Mouse (Mus musculus) cerebellum, postnatal 25 days (tissue): ENCODE results near the gene M6pr.
A peak's percentile ranks its signal among the peaks of the same experiment; 100 is the strongest.

Source experiments
- DNase-seq, 2 experiments: peaks; one replicate each; pipeline ENCODE4 v3.0.0; 2021; ENCODE audit warnings: mixed read lengths in 2 of 2

M6pr gene

DNA sequence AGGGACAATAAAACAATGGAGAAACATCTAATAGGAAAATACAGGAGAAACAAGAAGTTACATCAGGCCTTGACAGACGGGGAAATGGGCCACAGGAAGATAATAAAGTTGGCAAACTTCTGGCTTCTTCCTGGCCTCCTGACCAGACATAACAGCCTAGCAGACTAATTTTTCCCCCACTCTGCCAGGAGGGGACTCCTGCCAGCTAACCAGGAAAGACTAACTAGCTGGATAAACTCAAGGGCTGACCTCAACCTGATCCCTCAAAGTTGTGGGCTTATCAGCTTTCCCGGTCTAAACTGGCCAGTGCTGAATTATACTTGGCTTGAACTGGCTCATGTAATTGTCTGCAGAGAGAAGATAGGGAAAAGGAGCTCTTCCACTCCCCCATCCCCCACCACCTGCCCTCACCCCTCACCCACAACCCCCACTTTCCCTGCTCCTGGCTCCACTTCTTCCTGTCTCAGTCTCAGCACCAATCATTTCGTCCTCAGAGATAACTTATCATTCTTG lies 8.8 kb upstream of the M6pr start:
- no peak for DNase-seq

DNA sequence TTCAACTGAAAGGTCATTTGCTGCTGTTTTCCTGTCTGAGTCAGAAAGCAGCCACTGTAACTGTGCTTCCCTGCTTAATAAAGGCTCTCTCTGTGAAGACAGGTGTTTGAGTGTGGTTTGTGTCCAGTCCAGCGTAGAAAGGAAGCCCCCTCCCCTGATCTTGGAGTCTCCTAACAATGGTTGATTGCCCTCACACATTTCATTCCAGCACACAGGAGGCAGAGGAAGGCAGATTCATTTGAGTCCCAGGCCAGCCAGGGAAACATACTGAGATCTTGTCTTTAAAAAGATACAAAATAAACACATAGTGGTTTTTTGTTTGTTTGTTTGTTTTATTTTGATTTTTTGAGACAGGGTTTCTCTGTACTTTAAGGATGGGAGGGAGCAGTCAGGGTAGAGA lies 6.4 kb upstream of the M6pr start:
- no peak for DNase-seq

DNA sequence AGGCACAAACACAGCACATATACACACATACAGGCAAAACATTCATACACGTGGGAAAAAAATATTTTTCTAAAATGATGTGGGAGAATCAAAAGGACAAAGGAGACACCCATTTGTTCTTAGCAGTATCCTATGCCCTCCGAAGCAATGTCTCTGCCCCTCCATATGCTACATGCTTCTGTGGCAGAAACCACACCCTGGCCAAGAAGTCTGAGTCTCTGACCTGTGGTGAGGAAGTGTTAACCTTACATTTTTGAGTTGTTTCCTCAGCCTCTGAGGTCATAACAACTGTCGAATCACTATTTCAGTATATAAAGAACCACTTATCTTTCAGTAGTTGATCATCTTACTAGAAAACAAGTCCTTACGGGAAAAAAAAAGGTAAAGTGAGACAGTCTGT lies 5.9 kb upstream of the M6pr start:
- no peak for DNase-seq

DNA sequence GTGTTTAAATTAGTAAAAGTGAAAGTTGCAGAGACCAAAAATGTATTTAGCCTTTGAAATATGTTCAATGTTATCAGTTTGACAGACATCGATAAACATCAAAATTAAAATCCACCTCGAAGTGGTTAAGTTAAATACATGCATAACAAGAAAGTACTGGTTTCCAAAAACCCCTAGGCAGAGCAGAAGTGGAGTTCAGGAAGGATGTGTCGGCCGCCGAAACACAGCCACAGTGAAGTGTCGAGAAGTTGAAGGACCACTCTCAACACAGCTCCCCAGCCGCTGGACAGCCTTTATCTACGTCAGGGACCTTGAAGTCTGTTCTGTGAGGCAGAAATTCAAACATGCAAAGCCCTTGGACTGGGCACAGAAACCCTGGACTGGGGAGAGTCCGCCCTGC lies 5.0 kb upstream of the M6pr start:
- no peak for DNase-seq

DNA sequence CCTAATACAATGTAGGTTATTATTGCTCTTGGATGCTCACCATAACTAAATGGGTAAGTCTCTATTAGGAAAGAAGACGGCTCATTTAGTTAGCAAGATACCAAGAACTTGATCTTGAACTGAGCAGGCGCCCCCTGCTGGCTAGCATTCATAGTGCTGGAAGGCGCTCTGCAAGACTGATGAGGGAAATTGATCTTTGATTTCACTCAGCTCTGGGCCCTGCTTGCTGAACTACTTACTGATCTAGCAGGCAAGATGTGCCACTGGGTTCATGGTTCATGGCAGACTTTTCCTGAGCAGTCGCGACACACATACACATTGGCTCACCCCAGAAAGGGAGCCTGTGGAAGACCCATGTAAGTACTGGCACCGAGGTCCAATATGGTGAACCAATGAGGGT lies 4.2 kb upstream of the M6pr start:
- DNase-seq, result peak; percentile 80 to 90

DNA sequence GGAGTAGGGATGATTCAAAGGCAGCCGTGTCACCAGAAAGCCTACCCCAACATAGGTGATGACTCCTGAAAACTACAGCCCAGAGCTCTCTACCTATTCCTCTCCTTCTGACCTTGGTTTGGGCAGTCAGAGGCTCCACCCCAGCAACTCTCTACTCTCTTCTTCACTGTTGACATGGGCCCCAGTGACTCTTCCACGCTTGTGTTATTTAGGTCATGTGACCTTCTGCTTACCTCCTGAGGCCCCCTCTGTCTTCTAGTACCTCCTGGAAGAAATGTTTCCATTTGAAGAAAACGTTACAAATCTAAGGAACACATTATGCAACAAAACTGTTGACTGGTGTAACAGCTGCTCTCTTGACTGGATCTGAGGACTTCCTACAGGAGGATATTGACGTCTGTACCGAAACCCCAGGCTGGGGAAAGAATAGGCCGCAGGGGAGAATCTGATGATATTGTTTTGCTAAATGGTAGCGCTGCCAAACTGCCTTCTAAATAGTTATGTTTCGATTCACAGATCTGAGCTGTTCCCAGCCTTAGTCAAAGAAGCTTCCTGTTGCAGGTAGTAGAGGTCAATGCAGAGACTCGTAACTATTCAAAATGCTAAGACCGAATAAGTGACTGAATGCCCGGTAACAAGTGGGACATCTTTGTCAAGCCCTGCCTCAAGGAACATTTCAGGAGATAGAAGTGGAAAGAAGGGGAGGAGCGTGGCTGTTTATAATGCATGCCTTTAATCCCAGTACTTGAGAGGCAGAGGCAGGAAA lies 3.5 kb upstream of the M6pr start:
- no peak for DNase-seq

DNA sequence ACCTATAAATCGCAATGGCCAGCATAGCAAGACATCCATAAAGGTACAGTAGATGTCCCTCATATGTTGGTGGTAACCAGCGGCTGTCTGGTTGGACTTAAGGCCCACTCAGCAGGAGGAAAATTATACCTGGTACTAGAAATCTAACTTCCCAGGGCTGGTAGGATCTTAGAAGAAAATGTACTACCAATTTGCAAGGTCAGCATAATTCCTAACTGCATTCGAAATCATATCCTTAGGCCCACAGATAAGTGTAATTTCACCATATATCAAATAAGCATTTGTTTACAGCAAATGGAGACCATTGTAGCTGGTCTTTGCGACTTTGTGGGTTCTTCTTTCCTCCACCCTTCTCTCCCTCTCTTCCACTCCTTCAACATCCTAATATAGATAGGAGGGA lies 1.8 kb upstream of the M6pr start:
- DNase-seq, result no peak

DNA sequence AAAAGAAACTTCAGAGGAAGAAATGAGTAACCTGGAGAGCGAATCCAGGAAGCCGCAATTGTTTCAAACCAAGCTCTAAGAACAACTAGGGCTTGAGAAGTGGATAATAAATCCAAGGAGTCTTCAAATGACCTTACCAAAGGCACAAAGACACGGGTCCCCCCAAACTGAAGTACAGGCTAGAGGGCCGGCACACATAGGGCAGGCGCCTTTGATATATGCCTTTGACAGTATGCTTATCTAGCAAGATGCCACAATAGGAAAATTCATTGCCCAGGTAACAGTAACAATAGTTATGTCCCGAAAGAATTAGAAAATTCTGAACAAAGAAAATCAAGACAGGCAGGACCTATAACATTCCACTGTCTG lies 400 bp upstream of the M6pr start:
- no peak for DNase-seq

DNA sequence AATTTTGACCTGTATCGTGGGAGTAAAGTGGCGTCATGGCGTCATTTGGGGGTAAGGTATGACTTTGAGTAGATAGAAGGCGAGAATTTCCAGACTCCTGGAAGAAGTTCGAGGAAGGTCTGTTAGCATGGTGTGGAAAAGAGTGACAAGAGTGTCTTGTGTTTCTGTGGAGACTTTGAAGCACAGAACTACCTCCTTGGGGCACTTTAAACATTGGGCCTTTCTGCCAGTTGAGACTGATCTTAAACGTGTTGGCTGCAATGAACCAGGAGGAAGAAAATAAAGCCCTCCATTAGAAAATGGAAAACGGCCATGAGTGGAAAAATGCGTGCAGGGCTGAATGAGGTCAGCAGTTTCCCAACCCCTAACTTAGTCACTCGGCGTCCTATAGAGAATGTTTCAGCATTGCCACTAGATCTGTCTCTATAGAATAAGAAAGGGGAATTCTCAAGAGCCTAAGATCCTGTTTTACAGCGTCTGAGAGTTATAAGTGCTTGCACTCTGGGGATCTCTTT lies 983 bp downstream of the M6pr start:
- DNase-seq, result no peak

DNA sequence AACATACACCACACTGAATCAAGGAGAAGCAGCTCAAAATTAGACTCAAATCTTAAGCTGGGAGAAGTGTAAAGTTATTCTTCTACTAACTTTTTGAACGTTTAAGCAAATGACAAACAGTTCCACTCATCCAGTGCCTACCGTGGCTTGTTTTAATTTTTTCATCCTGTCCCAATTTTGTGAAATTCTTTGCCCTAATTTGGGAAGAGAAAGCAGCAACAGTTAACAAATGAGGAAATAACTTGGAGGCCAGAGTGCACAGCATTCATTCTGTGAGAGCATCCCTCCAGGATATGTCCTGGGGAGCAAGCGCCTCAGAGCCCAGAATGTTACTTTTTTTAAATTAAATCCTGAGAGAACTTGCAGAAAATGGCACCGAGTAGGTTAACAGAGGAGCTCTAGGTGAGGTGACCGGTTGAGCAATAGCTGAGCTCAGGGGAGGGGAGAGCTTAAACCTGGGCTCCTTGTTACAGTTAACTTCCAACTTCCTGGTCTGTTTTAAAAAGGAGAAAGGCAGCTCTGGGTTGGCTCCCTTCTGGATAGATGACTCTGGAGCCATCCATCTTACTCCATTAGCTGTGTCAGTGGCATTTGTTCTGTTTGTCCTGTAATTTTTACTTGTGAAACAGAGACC lies 1.8 kb downstream of the M6pr start:
- no peak for DNase-seq

DNA sequence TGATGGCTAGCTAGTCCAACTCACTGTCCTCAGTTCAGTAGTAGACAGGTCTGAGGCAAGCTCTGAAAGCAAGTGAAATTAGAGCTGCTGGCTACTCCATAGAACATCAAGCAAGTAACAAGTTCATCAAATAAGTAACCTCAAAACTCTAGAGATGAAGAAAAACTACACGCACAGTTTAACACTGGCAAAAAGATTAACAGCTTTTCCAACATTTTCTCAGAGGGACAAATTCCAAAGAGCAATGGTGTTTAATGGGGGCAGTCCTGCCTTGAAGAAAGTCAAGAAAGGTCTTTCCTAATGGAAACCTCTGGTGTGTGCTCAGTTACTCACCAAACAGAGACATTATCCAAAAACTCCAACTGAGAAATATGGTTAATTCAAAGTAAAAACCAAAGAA lies 10.2 kb downstream of the M6pr start:
- DNase-seq, result no peak

DNA sequence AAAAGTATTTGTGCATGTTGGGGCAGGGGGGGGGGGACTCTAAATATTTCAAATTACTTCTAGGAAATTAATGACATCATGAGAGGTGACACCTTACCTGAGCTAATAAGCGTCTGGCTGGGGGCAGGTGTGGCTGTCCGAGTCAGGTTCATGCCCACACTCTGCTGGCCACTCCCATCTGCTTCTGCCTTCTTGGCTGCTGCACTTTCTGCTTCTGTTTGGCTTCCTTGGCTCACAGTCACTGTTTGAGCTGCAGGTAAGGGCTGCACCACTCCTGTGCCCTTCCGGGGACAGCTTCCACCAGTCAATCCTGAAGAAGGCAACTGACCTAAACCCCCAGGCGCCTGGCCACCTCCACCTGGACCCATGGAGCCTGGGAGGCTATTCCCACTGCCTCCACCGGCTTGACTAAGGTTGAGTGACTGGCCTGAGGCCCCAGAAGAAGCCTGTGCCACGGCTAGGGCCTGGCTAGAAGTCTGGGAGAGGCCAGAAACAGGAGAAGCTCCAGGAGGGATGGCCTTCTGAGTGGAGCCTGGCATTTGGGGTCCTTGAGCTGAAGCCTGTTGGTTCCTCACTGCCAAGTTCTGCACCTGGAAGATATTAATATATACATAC lies 16.9 kb downstream of the M6pr start:
- DNase-seq, result no peak

DNA sequence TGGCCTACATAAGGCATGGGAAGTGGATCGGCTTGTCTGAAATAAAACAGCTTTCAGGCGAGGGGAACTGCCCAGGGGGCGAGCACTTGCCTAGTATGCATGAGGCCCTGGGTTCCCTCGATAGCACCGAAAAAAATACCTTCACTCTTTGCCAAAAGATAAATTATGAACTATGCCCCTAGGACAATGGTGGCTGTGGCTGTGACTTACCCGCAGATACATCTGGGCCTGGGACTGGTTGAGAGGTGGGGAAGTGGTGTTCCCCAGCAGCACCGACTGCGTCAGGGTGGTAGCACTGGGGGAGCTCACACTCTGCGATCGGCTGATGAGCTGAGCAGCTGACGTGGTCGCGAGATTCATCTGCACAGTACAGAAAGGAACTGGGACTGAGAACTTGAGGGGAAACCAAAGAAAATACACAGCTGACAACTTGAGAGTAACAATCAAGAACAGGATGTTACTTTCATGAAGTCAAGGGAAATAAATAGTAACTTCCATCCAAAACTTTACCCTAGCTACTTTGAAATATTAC lies 24.6 kb downstream of the M6pr start:
- no peak for DNase-seq

DNA sequence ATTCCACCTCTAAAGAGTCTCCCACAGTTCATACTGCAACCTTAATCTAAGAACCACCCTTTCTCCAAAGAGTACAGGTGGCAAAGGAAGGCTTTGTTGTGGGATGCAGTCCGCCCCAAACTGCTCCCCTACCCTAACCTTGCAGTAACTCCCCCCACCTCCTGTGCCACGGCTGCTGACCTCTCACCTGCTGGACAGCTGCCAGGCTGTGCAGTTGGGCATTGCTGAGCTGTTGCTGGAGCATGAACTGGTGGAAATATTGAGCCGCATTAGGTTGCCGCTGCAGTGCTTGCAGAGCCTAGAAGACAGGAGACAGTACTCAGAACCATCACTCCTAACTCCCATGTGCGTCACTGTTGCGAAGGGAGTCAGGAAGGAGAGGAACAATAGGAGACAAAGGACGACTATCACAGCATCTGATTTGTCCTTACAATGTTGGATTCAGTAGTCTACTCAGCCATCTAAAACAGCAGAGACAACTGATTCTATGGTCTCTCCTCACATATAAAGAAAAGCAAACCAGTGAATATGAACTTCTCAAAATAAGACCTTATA lies 26.3 kb downstream of the M6pr start:
- DNase-seq, result peak in 1 of 2 experiments; percentile 16

DNA sequence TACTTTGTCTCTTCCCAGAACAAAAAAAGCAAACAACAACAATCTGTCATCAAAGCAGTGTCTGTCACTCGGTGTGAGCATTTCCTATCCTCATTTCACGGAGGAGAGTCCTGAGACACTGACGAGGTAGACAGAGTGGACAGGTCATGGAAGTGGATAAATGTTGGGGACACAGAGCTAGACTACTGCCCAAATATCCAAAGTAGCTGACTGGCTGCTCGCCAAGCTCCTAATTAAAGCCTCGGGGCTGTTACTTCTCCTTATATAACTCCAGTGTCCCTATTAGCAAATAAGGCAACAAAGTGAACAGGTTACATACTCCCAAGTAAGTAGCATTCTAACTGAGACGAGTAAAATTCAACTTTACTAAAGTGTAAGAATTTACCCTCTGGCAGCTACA lies 29.0 kb downstream of the M6pr start:
- peak; percentile 22 to 48 for DNase-seq

DNA sequence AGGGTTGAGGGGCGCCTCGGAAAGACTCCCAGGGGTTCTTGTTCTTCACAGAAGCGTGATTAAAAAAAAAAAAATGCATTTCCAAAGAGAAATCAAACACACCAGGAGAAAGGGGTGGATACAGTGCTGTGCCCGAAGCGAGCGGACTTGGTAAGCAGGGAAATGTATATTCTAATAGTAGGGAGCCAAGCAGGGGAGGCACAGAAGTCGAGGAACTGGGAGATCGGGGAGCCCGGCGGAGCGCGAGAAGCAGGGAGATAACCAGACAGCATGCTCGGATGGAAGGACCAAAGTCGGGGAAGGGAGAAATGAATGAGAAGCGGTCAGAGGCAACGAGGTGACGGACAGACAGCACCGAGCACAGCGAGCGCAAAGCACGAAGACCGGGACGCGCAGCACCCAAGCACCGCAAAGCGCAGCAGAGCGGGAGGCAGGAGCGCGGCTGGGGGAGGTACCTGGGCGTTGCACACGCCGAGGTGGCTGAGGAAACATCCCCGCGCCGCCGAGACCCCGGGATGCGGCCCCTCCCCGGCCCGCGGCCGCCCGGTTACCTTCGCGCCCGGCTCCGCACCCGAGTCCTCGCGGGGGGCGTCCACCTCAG lies 30.6 kb downstream of the M6pr start:
- DNase-seq, result peak; percentile 74 to 78

DNA sequence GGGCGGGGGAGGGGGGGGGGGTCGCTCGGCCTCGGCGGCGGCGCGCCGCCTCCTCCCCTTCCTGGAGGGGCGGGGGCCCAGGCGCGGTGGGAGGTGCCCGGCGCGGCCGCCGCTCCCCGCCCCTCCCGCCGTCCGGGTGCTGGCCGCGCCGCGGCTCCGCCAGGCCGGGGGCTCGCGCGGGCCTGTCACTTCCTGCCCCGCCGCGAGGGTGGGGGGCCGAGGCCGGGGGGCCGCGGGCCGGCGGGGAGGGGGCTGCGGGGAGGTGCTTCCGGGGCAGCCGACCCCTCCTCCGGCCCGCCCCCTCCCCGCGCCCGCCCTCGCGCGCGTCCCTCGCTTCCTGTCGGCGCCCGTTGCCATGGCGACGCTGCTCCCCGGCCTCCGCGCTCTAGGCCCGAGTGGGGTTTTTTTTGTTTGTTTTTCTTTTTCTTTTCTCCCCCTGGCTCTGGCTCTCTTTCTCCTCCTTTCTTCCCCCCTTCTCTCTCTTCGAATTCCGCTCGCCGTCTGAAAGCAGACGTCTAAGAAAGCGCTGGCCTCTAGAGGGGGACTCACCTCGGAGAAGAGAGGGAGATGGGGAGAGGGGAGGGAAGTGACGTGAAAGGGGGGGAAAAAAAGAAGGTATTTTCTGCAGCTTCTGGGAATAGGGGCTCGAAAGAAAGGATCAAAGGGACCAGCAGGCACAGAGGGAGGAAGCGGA lies 31.3 kb downstream of the M6pr start:
- DNase-seq, result peak; percentile 87 to 93

DNA sequence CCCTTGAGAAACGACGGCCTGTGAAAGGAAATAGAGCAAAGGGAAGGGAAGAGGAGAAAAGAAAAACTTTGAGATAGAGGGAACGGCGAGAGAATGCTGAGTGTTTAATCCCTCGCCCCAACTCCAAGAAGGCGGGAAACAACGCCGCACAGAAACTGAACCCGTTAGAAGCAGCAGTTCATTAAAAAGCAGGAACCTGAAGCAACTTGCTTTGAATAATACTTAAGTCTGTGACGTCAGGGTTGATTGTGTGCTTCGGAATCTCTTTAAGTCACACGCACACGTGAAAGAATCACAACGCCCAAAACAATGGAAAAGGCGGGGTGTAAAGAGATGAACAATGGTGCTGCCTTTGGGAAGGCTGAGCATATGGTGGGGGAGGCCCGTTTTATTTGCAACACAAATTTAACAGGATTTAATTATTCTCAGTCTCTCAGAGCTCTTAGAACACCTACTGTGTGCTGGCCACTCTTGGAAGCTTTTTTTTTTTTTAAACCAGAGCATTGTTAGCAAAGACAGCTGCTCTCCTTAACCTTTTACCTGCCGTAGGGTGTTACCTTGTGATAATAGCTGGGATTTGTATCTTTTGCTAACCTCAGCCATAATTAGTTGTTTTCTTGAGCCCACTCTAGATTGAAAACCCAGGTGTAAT lies 32.0 kb downstream of the M6pr start, which contains the start of gene Phc1:
Gene Phc1, minus strand, starts transcription at position 213 of the 652 bp plus-strand sequence.
- no peak for DNase-seq

DNA sequence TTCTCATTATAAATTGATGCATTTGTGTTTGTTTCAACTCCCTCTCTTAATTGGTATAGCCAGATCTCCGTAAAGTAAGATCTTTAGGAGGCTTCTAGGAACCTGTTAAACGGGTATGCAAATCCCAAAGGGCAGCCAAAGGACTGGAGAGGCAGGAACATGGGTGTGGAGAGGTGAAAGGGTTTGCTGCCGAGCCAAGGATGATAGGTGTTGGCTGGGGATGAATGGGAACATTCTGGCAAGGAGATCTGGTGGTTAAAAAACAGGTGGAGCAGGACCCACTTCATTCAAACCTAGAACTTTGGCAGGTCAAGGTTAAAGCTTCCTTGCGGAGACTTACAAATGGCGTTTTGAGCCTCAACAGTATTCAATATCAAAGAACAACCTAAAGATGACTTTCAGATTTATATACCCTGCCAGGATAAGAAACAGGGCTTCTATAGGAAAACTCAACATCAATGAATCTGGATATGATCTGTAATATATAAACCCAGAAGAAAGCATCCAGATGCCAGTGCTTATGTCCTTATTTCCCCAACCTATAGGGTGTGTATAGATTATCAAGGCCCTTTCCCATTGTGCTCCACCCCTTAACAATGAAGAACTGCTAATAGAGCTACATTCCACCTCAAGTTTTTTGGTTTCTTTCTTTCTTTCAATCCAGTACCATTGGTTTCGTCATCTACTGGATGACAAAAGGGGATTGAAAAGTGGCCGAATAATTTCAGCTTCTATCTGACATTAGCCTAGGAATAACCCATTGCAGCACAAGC lies 32.7 kb downstream of the M6pr start:
- DNase-seq, result no peak

DNA sequence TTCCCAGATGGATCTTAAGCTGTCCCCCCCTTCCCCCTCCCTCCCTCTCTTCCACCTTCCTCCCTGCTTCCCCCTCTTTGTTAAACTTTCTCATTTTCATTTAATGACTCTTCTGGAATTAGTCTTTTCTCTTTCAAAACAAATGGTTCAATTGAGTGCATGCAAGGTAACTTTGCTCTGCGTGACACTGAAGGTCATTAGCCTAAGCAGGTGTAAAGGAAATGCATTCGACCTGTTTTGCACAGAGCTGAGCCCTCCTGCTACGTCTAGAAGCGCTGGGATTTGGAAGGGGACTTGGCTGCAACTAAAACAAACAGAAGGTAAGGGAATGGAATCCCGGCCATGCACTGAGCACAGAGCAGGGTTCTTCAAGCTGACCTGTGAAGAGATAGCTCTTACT lies 33.6 kb downstream of the M6pr start:
- DNase-seq, result no peak

DNA sequence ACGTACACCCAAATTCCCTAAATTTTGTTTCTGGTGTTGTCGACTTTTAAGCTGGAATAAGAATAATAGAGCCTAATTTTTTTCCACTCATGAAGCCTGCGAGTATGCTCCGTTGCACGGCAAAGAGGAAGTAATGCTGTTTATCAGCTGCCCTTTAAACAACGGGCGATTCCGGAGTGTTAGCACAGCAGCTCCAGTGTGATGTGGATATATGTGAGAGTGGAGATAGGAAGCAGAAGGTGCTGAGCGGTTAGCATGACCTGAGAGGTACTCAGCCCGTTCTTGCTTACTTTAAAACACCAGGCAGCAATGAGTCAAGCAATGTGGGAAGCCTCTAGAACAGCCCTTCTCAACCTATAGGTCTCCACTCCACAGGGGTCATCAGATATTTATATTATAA lies 35.2 kb downstream of the M6pr start:
- DNase-seq, result no peak
